Mouse (Mus musculus): Measurements from ENCODE around the gene Large2.

GRCm38 (mm10) chr2:92370375-92370774 is 4.3 kb downstream of the Large2 start:
- TF ChIP-seq CTCF (IDR thresholded peaks at IDR 0.05; ENCODE audit: low read depth) (no peak), EP300 (IDR thresholded peaks at IDR 0.05; ENCODE audit: low read depth) (no peak)
